Mouse (Mus musculus) CH12F3 (cell line): ENCODE results near the gene Adat1.
"Not testable (repeated sequence)": the region's sequence is repeated elsewhere in the genome, so short reads cannot be mapped to it uniquely, and the experiment has no call there.

Experiments
- in situ Hi-C: fragments of 300-500 bp; cut with MboI; formaldehyde crosslinking; loops from 2 replicates; pipeline ENCODE4 v1.14.3; 2020; ENCODE audit warnings: low sequenced_read_pairs

Gene Adat1

GRCm38 (mm10) chr8:111939516-111940142, 52.5 kb downstream of the Adat1 start:
- in situ Hi-C loops: no loop called here

- in situ Hi-C loops: not testable (repeated sequence)
These were observed 53.8 kb downstream of the Adat1 start for GRCm38 (mm10) chr8:111938076-111938985.

- in situ Hi-C loops: no loop called here
These were observed 54.9 kb downstream of the Adat1 start for GRCm38 (mm10) chr8:111937184-111937583.

GRCm38 (mm10) chr8:111934201-111934600, 57.9 kb downstream of the Adat1 start:
- in situ Hi-C loops: no loop called here

- in situ Hi-C loops: no loop called here
These were observed 58.6 kb downstream of the Adat1 start, which contains the start of gene Tmem231 for GRCm38 (mm10) chr8:111933348-111934076. Gene Tmem231 (minus strand): TSS chr8:111933881.

GRCm38 (mm10) chr8:111932580-111933336, 59.3 kb downstream of the Adat1 start:
- in situ Hi-C loops: no loop called here

- in situ Hi-C loops: no loop called here
These were observed 60.4 kb downstream of the Adat1 start for GRCm38 (mm10) chr8:111931721-111932120.

- in situ Hi-C loops: no loop called here
These were observed 62.3 kb downstream of the Adat1 start for GRCm38 (mm10) chr8:111929648-111930344.

GRCm38 (mm10) chr8:111924976-111925375, 67.1 kb downstream of the Adat1 start:
- in situ Hi-C loops: no loop called here

GRCm38 (mm10) chr8:111923383-111923804, 68.7 kb downstream of the Adat1 start:
- in situ Hi-C loops: no loop called here

- in situ Hi-C loops: no loop called here
These were observed 71.1 kb downstream of the Adat1 start for GRCm38 (mm10) chr8:111920971-111921370.

- in situ Hi-C loops: no loop called here
These were observed 72.4 kb downstream of the Adat1 start for GRCm38 (mm10) chr8:111919663-111920062.
